Mouse (Mus musculus): ENCODE measurements around the gene Entpd1.

DNA sequence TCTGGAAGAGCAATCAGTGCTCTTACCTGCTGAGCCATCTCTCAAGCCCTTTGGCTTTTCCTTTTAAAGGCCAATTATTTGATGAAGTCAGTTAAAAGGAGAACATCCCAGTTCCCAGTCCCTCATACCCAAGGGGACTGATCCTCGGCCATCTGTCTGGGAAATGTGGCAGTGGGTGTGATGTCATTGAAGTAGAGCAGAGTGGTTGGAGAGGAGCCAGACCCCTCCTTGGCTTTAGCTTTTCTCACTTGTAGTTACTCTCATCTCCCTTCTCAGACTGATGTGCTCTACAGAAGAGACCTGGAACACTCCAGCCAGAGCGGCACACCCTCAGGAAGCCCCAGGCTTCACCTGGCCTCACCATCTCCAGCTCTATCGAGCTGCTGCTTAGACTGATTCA lies 44.5 kb upstream of the Entpd1 start:
- TF ChIP-seq POLR2A (IDR thresholded peaks at IDR 0.05; ENCODE audit: low read depth, low read length) (no peak), CTCF (conservative IDR thresholded peaks at IDR 0.05; ENCODE audit: insufficient read depth, insufficient read length, low read depth, low read length) (no peak)

Measured in kidney, adult 2 months (tissue).